Mouse (Mus musculus): ENCODE measurements around the gene Gm28305. TPM values are rescaled to one million over a fixed set of nuclear protein-coding genes. Genes with fewer than 3 reads are reported as not detected.

Gm28305 gene
- total RNA-seq, 2 experiments from 2014 or later, result not detected

- intact Hi-C loops (cut with DNase I), result no loop called here
- DNase-seq, result no peak
These were observed 82.6 kb downstream of the Gm28305 start for GRCm38 (mm10) chr9:104123101-104123500.

GRCm38 (mm10) chr9:104123622-104124021 is 83.2 kb downstream of the Gm28305 start:
- DNase-seq, result no peak

More at GRCm38 (mm10) chr9:104123622-104124021, 83.2 kb downstream of the Gm28305 start:
- intact Hi-C loops (cut with DNase I), result no loop called here

Other genes with a start within 250 kb of the Gm28305 start
- gene Nphp3, start 38.1 kb upstream of the Gm28305 start, total RNA-seq (2021), result 1 to 10 TPM in 1 of 2 experiments, under 1 TPM in 1; 0.67 to 1.1 TPM
- 10 to 100 TPM; 10.2 to 10.8 TPM for gene Uba5, start 22.5 kb downstream of the Gm28305 start, total RNA-seq (2021)
- 10 to 100 TPM; 36.5 to 40.6 TPM for gene Acad11, start 22.7 kb downstream of the Gm28305 start, total RNA-seq (2021)
- gene Ackr4, start 86.3 kb downstream of the Gm28305 start, total RNA-seq (2021), result 1 to 10 TPM in 1 of 2 experiments, under 1 TPM in 1; 0.87 to 1.1 TPM
- 10 to 100 TPM; 19.1 to 25.4 TPM for gene Dnajc13, start 222.3 kb downstream of the Gm28305 start, total RNA-seq (2021)